Mouse (Mus musculus): Measurements from ENCODE around the gene Nr6a1. TPM values are rescaled to one million over a fixed set of nuclear protein-coding genes. Genes with fewer than 3 reads are reported as not detected.

Nr6a1 gene
- polyA plus RNA-seq, 1 experiment from 2014 or later, result 3.1 TPM

DNA sequence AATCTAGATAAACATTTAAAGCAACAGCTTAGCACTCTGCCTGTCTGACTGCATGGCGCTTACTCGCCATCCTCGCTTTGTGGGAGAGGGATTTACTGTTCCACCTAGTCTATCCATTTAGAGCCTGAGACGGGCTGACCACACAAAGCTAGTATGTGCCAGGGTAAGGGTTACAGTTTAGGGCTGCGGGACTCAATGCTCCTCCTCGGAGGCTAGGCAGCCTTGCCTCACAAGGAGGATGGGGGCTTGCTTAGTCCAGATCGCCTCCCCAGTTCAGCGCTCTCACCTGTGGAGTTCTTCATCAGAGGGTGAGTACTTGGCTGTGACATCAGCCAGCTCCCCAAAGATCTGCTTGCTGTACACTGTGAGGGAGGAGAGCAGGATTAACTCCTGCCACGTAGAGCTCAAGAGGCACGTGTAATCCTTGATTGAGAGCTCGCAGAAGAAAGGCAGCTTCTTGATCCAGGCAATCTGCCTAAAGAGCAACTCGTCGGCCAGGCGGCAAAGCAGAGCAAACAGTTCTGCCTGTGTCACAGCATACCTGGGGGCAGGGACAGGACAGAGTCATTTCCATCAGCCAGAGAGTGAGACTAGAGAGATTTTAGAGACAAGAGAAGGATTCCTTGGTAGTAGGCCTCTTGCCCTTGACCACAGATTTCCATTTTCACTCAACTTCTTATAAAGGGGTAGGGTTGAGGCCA lies 188.7 kb downstream of the Nr6a1 start:
- no peak overlapping the region for H3K27ac ChIP-seq (ENCODE audit: low read depth, low read length)
- no peaks in the 10 kb centered on the region for H3K36me3 ChIP-seq (ENCODE audit: control insufficient read depth, insufficient read depth, low read length)
- no peaks in the 10 kb centered on the region for H3K27me3 ChIP-seq (ENCODE audit: control insufficient read depth, insufficient read depth, low read length)
- H3K4me1 ChIP-seq (replicated peaks; ENCODE audit: control insufficient read depth, insufficient read depth, low read length), result 0 out of 2 replicates have a peak, but pooled peaks cover 2% of the 10 kb centered on the region
- WGBS, result 70% methylated on average over 14 of the region's 14 CpGs
- 0 out of 2 replicates have a peak overlapping the region, but pooled peaks have one; percentile 23 for H3K9ac ChIP-seq (ENCODE audit: low read length)
- no peaks in the 10 kb centered on the region for H3K9me3 ChIP-seq (ENCODE audit: control insufficient read depth, low read length)
- H3K4me3 ChIP-seq (ENCODE audit: low read depth, low read length), result no peak overlapping the region
- no peak for DNase-seq (ENCODE audit: low spot score)
- no peak for ATAC-seq (replicated peaks; ENCODE audit: low FRiP score)
- no peak overlapping the region for H3K4me2 ChIP-seq (ENCODE audit: low read depth, low read length, severe bottlenecking)

DNA sequence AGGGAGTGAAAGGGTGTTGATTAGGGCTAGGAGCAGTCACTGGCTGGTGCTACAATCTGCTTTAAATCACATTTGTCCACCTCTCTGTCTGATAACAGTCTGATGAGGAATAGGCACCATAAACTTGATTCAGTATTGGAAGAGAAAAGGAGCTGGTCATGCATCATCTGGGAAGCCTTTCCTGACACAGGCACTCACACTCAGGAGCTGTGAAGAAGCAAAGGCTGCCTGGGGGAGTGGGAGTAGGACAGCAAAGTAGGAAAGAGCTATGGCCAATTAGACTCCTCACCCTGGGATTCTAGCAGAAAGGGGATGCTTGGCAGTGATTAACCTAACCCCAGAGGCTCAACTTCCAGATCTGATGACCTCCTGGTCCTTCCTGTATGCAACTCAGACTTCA lies 191.7 kb downstream of the Nr6a1 start:
- Histone ChIP-seq H3K4me3 (ENCODE audit: low read depth, low read length) (no peak overlapping the region), H3K27ac (ENCODE audit: low read depth, low read length) (no peak overlapping the region), H3K36me3 (ENCODE audit: control insufficient read depth, insufficient read depth, low read length) (no peaks in the 10 kb centered on the region), H3K27me3 (ENCODE audit: control insufficient read depth, insufficient read depth, low read length) (no peaks in the 10 kb centered on the region), H3K9me3 (ENCODE audit: control insufficient read depth, low read length) (no peaks in the 10 kb centered on the region), H3K4me1 (replicated peaks; ENCODE audit: control insufficient read depth, insufficient read depth, low read length) (0 out of 2 replicates have a peak, but pooled peaks cover 2% of the 10 kb centered on the region), H3K4me2 (ENCODE audit: low read depth, low read length, severe bottlenecking) (no peak overlapping the region), H3K9ac (ENCODE audit: low read length) (no peak overlapping the region)
- ATAC-seq (replicated peaks; ENCODE audit: low FRiP score) (no peak), DNase-seq (ENCODE audit: low spot score) (no peak)

DNA sequence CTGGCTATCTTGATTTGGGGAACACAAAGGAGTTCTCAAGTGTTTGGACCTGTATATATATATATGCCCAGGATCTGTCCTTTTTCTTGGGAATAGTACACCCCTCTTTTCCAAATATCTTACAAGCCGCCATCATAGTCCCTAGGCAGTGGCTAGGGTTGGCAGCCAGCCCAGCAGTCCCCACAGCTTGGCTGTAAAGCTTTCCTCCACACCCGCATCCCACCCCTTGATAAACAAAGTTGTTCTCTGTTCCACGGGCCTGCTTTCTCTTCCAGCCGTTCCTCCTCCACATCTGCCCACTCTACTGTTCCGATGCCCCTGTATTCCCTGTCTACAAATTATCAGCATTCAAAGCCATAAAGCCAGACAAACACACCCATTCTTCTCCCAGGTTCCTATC lies 192.8 kb downstream of the Nr6a1 start:
- no peak for ATAC-seq (replicated peaks; ENCODE audit: low FRiP score)
- H3K4me1 ChIP-seq (replicated peaks; ENCODE audit: control insufficient read depth, insufficient read depth, low read length), result 0 out of 2 replicates have a peak, but pooled peaks cover 2% of the 10 kb centered on the region
- H3K4me2 ChIP-seq (ENCODE audit: low read depth, low read length, severe bottlenecking), result no peak overlapping the region
- WGBS, result 90% methylated on average over 5 of the region's 5 CpGs
- H3K4me3 ChIP-seq (ENCODE audit: low read depth, low read length), result no peak overlapping the region
- no peaks in the 10 kb centered on the region for H3K36me3 ChIP-seq (ENCODE audit: control insufficient read depth, insufficient read depth, low read length)
- H3K27me3 ChIP-seq (ENCODE audit: control insufficient read depth, insufficient read depth, low read length), result no peaks in the 10 kb centered on the region
- no peak for DNase-seq (ENCODE audit: low spot score)
- no peak overlapping the region for H3K9ac ChIP-seq (ENCODE audit: low read length)
- H3K9me3 ChIP-seq (ENCODE audit: control insufficient read depth, low read length), result no peaks in the 10 kb centered on the region
- H3K27ac ChIP-seq (ENCODE audit: low read depth, low read length), result no peak overlapping the region

DNA sequence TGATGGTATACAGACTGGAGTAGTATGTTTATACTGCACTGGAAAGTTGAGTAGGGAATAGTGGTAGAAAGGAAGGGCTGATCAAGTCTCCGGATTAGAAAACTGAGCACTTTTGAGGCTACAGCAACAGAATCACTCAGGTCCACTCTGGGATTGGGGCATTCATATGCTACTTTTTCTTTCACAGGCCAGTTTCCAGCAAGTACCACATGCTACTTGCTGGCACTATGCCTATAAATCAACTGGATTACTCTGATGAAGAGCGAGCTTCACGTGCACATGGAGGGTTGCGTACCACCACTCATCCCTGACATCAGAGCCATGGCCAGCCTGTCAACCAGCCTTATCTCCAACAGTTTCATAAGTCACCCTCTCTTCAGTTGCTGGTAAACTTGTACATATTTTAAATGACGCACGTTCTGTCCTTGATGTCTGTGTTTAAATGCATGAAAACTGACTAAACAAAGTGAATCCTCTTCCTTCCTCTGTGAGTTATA lies 197.1 kb downstream of the Nr6a1 start:
- no peaks in the 10 kb centered on the region; the same call in 1 of the 2 replicates for H3K36me3 ChIP-seq (ENCODE audit: control insufficient read depth, insufficient read depth, low read length)
- no peak overlapping the region for H3K4me3 ChIP-seq (ENCODE audit: low read depth, low read length)
- H3K27ac ChIP-seq (ENCODE audit: low read depth, low read length), result no peak overlapping the region
- no peak overlapping the region for H3K4me2 ChIP-seq (ENCODE audit: low read depth, low read length, severe bottlenecking)
- no peaks in the 10 kb centered on the region for H3K9me3 ChIP-seq (ENCODE audit: control insufficient read depth, low read length)
- no peak overlapping the region for H3K9ac ChIP-seq (ENCODE audit: low read length)
- 95% methylated on average over 6 of the region's 6 CpGs for WGBS
- no peak for DNase-seq (ENCODE audit: low spot score)
- no peaks in the 10 kb centered on the region for H3K4me1 ChIP-seq (replicated peaks; ENCODE audit: control insufficient read depth, insufficient read depth, low read length)
- ATAC-seq (replicated peaks; ENCODE audit: low FRiP score), result no peak
- H3K27me3 ChIP-seq (ENCODE audit: control insufficient read depth, insufficient read depth, low read length), result no peaks in the 10 kb centered on the region

DNA sequence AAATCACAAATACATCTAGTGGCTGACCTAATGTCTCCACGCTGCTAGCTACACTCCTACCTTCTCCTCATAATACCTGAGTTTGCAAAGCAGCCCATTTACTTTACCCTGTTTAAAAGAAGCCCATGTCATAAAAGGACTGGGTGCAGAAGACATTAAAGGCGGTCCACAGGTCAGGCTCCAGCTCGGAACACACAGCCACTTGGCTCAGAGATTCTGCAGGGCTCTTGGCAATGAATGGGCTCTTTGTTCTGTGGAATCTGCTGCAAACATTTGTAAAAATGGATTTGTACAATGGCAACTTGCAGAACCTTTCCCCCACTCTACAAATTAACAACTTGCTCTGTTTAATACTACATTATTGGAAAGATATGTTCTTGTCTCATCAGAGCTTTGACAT lies 202.1 kb downstream of the Nr6a1 start:
- no peak for DNase-seq (ENCODE audit: low spot score)
- H3K4me2 ChIP-seq (ENCODE audit: low read depth, low read length, severe bottlenecking), result no peak overlapping the region
- ATAC-seq (replicated peaks; ENCODE audit: low FRiP score), result no peak
- no peak overlapping the region for H3K9ac ChIP-seq (ENCODE audit: low read length)
- no peaks in the 10 kb centered on the region for H3K9me3 ChIP-seq (ENCODE audit: control insufficient read depth, low read length)
- 32% methylated on average over 3 of the region's 3 CpGs for WGBS
- H3K4me1 ChIP-seq (replicated peaks; ENCODE audit: control insufficient read depth, insufficient read depth, low read length), result no peaks in the 10 kb centered on the region
- H3K36me3 ChIP-seq (ENCODE audit: control insufficient read depth, insufficient read depth, low read length), result no peaks in the 10 kb centered on the region; the same call in 1 of the 2 replicates
- no peaks in the 10 kb centered on the region for H3K27me3 ChIP-seq (ENCODE audit: control insufficient read depth, insufficient read depth, low read length)
- H3K27ac ChIP-seq (ENCODE audit: low read depth, low read length), result no peak overlapping the region
- no peak overlapping the region for H3K4me3 ChIP-seq (ENCODE audit: low read depth, low read length)

DNA sequence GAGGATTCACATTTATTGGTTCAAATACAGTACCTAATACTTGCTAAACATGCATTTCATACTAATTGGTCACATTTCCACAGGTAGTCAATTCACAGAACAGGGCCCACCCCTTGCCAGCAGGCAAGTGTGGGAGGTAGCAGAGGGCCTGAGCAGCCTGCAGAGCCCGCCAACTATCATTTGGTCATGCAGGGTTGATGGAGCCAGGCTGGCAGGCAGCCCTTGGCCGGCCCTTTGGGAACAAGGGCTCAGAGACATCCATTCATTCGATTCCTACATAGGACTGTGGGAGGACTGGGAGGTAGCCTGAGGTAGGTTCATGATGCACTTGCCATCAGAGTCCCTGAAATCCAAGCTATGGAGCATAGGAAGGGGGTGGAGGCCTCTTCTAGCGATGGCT lies 204.1 kb downstream of the Nr6a1 start:
- no peak overlapping the region for H3K9ac ChIP-seq (ENCODE audit: low read length)
- H3K27me3 ChIP-seq (ENCODE audit: control insufficient read depth, insufficient read depth, low read length), result no peaks in the 10 kb centered on the region
- no peaks in the 10 kb centered on the region for H3K4me1 ChIP-seq (replicated peaks; ENCODE audit: control insufficient read depth, insufficient read depth, low read length)
- DNase-seq (ENCODE audit: low spot score), result no peak
- H3K4me3 ChIP-seq (ENCODE audit: low read depth, low read length), result no peak overlapping the region
- no peak overlapping the region for H3K4me2 ChIP-seq (ENCODE audit: low read depth, low read length, severe bottlenecking)
- WGBS, result 92% methylated on average over 4 of the region's 4 CpGs
- H3K27ac ChIP-seq (ENCODE audit: low read depth, low read length), result no peak overlapping the region
- H3K36me3 ChIP-seq (ENCODE audit: control insufficient read depth, insufficient read depth, low read length), result no peaks in the 10 kb centered on the region; the same call in 1 of the 2 replicates
- H3K9me3 ChIP-seq (ENCODE audit: control insufficient read depth, low read length), result no peaks in the 10 kb centered on the region
- ATAC-seq (replicated peaks; ENCODE audit: low FRiP score), result no peak

DNA sequence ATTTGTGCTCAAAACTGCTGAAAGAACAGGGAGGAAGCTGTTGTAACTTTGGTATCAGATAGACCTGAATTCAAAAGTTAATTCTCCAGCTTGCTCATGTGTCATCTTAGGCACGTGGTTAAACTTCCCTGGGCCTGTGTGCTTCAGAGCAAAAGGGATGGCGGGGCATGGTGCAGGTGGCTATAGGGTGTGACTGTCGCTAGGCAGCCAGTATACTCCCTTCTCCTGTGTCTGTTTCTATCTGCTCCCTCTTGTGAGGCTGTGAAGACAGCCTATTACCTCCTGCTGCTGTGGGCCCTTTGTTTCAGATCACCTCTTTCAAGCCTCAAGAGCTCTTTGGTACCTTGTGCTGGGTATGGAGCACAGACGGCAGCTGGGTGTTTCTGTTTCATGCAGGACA lies 205.4 kb downstream of the Nr6a1 start:
- no peaks in the 10 kb centered on the region for H3K36me3 ChIP-seq (ENCODE audit: control insufficient read depth, insufficient read depth, low read length)
- H3K27me3 ChIP-seq (ENCODE audit: control insufficient read depth, insufficient read depth, low read length), result no peaks in the 10 kb centered on the region
- H3K4me3 ChIP-seq (ENCODE audit: low read depth, low read length), result no peak overlapping the region
- DNase-seq (ENCODE audit: low spot score) (no peak), ATAC-seq (replicated peaks; ENCODE audit: low FRiP score) (no peak)
- H3K9ac ChIP-seq (ENCODE audit: low read length), result no peak overlapping the region
- no peaks in the 10 kb centered on the region for H3K9me3 ChIP-seq (ENCODE audit: control insufficient read depth, low read length)
- 30% methylated on average over 4 of the region's 4 CpGs for WGBS
- no peak overlapping the region for H3K27ac ChIP-seq (ENCODE audit: low read depth, low read length)
- H3K4me1 ChIP-seq (replicated peaks; ENCODE audit: control insufficient read depth, insufficient read depth, low read length), result no peaks in the 10 kb centered on the region
- no peak overlapping the region for H3K4me2 ChIP-seq (ENCODE audit: low read depth, low read length, severe bottlenecking)

DNA sequence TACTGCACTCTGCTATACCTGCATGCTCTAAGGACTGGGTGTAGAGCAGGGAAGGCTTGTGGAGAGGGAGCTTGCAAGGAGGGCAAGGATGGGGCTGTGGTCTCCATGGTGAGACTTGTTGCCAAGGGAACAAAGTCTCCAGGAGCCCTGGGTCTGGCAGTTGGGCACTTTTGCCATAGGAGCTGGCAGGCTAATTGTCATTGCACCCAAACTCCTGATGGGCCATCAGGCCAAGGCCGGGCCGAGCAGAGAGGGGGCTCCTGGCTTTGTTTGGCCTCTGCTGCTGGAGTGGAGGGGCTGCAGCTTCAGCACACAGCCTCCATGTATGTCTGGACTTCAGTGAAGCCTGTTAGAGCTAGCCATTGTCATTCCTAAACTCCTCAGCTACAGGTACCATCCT lies 206.8 kb downstream of the Nr6a1 start:
- Histone ChIP-seq H3K9me3 (ENCODE audit: control insufficient read depth, low read length) (no peaks in the 10 kb centered on the region), H3K36me3 (ENCODE audit: control insufficient read depth, insufficient read depth, low read length) (no peaks in the 10 kb centered on the region), H3K4me3 (ENCODE audit: low read depth, low read length) (no peak overlapping the region), H3K9ac (ENCODE audit: low read length) (no peak overlapping the region), H3K27ac (ENCODE audit: low read depth, low read length) (no peak overlapping the region), H3K4me1 (replicated peaks; ENCODE audit: control insufficient read depth, insufficient read depth, low read length) (no peaks in the 10 kb centered on the region), H3K27me3 (ENCODE audit: control insufficient read depth, insufficient read depth, low read length) (no peaks in the 10 kb centered on the region), H3K4me2 (ENCODE audit: low read depth, low read length, severe bottlenecking) (no peak overlapping the region)
- ATAC-seq (replicated peaks; ENCODE audit: low FRiP score), result no peak
- WGBS, result 72% methylated on average over 2 of the region's 2 CpGs
- no peak for DNase-seq (ENCODE audit: low spot score)

DNA sequence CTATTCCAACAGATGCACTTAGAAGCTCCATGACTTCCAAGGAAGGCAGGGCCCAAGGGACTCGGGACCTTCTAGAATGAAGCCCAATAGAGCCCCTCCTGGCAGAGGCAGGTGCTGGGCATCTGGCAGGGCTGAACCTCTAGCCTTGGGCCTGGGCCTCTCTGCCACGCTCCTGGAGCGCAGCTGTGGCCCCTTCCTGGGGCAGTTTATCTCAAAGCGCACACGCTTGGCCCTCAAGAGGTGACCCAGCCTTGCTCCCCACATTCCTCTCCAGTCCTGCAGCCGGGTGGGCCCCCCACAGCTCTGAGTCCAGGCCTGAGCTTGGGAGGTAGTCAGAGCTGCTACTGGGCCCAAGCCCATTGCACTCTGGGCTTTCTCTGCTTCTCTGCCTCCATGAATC lies 208.1 kb downstream of the Nr6a1 start:
- Histone ChIP-seq H3K9me3 (ENCODE audit: control insufficient read depth, low read length) (no peaks in the 10 kb centered on the region), H3K36me3 (ENCODE audit: control insufficient read depth, insufficient read depth, low read length) (no peaks in the 10 kb centered on the region), H3K4me1 (replicated peaks; ENCODE audit: control insufficient read depth, insufficient read depth, low read length) (no peaks in the 10 kb centered on the region), H3K27me3 (ENCODE audit: control insufficient read depth, insufficient read depth, low read length) (peaks cover under 1% of the 10 kb centered on the region), H3K4me2 (ENCODE audit: low read depth, low read length, severe bottlenecking) (no peak overlapping the region), H3K27ac (ENCODE audit: low read depth, low read length) (no peak overlapping the region), H3K4me3 (ENCODE audit: low read depth, low read length) (no peak overlapping the region), H3K9ac (ENCODE audit: low read length) (no peak overlapping the region)
- ATAC-seq (replicated peaks; ENCODE audit: low FRiP score), result no peak
- 81% methylated on average over 6 of the region's 6 CpGs for WGBS
- DNase-seq (ENCODE audit: low spot score), result no peak

All from forebrain, embryonic 11.5 days (tissue).